Mouse (Mus musculus): ENCODE data around the gene Unc5cl.

GRCm38 (mm10) chr17:48556223-48556962 lies 101.7 kb downstream of the Unc5cl start:
- TF ChIP-seq CTCF (IDR thresholded peaks at IDR 0.05) = no peak
- TF ChIP-seq EP300 (IDR thresholded peaks at IDR 0.05) = no peak

Measured in lung, postnatal 0 days (tissue).